Mouse (Mus musculus) heart, embryonic 13.5 days (tissue): ENCODE measurements around the gene Arl6ip4. TPM values are rescaled to one million over a fixed set of nuclear protein-coding genes. Genes with fewer than 3 reads are reported as not detected.
A peak's percentile ranks its signal among the peaks of the same experiment; 100 is the strongest.

Experiments used
- ATAC-seq: fragments of 200-750 bp; cut with Nextera tagmentation; 2 replicates; pipeline ENCODE4 v1.8.0; 2017; ENCODE audit warnings: moderate TSS enrichment; ENCODE audit not compliant: insufficient number of reproducible peaks, low FRiP score, low TSS enrichment; ENCODE audit errors: extremely low read depth
- H3K27ac ChIP-seq: fragments of 300-500 bp; sonication (generic); replicated peaks from 2 replicates; pipeline ENCODE4 v1.5.1; 2015; ENCODE audit warnings: moderate library complexity, mild to moderate bottlenecking, inconsistent platforms
- H3K27me3 ChIP-seq: fragments of 300-500 bp; sonication (generic); replicated peaks from 2 replicates; pipeline ENCODE4 v1.6.1; 2015; ENCODE audit warnings: mild to moderate bottlenecking, inconsistent platforms
- H3K36me3 ChIP-seq: fragments of 300-500 bp; sonication (generic); 2 replicates; pipeline ENCODE4 v1.6.1; 2015; ENCODE audit warnings: mild to moderate bottlenecking, inconsistent platforms
- H3K4me1 ChIP-seq: fragments of 300-500 bp; sonication (generic); 2 replicates; pipeline ENCODE4 v1.6.1; 2015; ENCODE audit warnings: inconsistent platforms
- H3K4me2 ChIP-seq: fragments of 300-500 bp; sonication (generic); 2 replicates; pipeline ENCODE4 v1.6.1; 2015; ENCODE audit warnings: inconsistent platforms, mild to moderate bottlenecking, moderate library complexity
- H3K4me3 ChIP-seq: fragments of 300-500 bp; sonication (generic); 2 replicates; pipeline ENCODE4 v1.5.1; 2015; ENCODE audit warnings: moderate library complexity, mild to moderate bottlenecking, inconsistent platforms
- H3K9ac ChIP-seq: fragments of 300-500 bp; sonication (generic); 2 replicates; pipeline ENCODE4 v1.6.1; 2015; ENCODE audit warnings: inconsistent platforms, mild to moderate bottlenecking, moderate library complexity
- H3K9me3 ChIP-seq: fragments of 300-500 bp; sonication (generic); 2 replicates; pipeline ENCODE4 v1.6.1; 2016; ENCODE audit warnings: inconsistent platforms
- WGBS: fragments of 180-500 bp; shearing (Covaris S2); methylation state at CpG from one replicate; pipeline ENCODE4 v1.1.7; 2015; ENCODE audit warnings: mixed read lengths; 5-methylcytosine and 5-hydroxymethylcytosine counted together
- polyA plus RNA-seq: library from polyadenylated mRNA; unstranded; fragments of >200 nt; fragmentation: Nextera tagmentation; extraction: Ambion mirVana; gene quantifications from 2 replicates; pipeline ENCODE4 v1.2.1, GENCODE M21; 2015

Gene Arl6ip4
- polyA plus RNA-seq, 1 experiment from 2014 or later: 70.8 TPM

GRCm38 (mm10) chr5:124159453-124159852 lies 43.6 kb downstream of the Arl6ip4 start:
- Histone ChIP-seq H3K27me3 (no peaks in the 10 kb centered on the region), H3K4me2 (no peak overlapping the region), H3K9me3 (no peaks in the 10 kb centered on the region), H3K9ac (peak overlapping the region; percentile 8), H3K4me3 (no peak overlapping the region), H3K4me1 (peaks cover 82% of the 10 kb centered on the region), H3K36me3 (no peaks in the 10 kb centered on the region), H3K27ac (peak overlapping the region; percentile 55)
- WGBS: 36% methylated on average over 7 of the region's 7 CpGs
- ATAC-seq: no peak

GRCm38 (mm10) chr5:124161831-124162230 lies 45.9 kb downstream of the Arl6ip4 start:
- peak overlapping the region; percentile 50 for H3K9ac ChIP-seq
- H3K4me2 ChIP-seq: peak overlapping the region; percentile 26

GRCm38 (mm10) chr5:124162577-124162976 lies 46.7 kb downstream of the Arl6ip4 start:
- no peak for ATAC-seq
- Histone ChIP-seq H3K9ac (peak overlapping the region; percentile 50), H3K27ac (peak overlapping the region; percentile 92), H3K27me3 (no peaks in the 10 kb centered on the region), H3K4me3 (no peak overlapping the region), H3K4me2 (peak overlapping the region; percentile 26), H3K4me1 (peaks cover 98% of the 10 kb centered on the region), H3K36me3 (no peaks in the 10 kb centered on the region), H3K9me3 (no peaks in the 10 kb centered on the region)
- WGBS: 49% methylated on average over 5 of the region's 5 CpGs

More at GRCm38 (mm10) chr5:124161831-124162230, 45.9 kb downstream of the Arl6ip4 start:
- H3K9me3 ChIP-seq: no peaks in the 10 kb centered on the region
- 15% methylated on average over 10 of the region's 10 CpGs for WGBS
- H3K4me3 ChIP-seq: no peak overlapping the region
- H3K27me3 ChIP-seq: no peaks in the 10 kb centered on the region
- ATAC-seq: peak; percentile 44; the same call in 1 of the 2 replicates
- H3K4me1 ChIP-seq: peaks cover 96% of the 10 kb centered on the region
- H3K36me3 ChIP-seq: no peaks in the 10 kb centered on the region
- peak overlapping the region; percentile 92 for H3K27ac ChIP-seq

GRCm38 (mm10) chr5:124163445-124163844 lies 47.6 kb downstream of the Arl6ip4 start:
- peak overlapping the region; percentile 44 for H3K9ac ChIP-seq
- ATAC-seq: no peak
- H3K36me3 ChIP-seq: no peaks in the 10 kb centered on the region
- H3K27ac ChIP-seq: peak overlapping the region; percentile 92
- no peak overlapping the region for H3K4me2 ChIP-seq
- no peaks in the 10 kb centered on the region for H3K27me3 ChIP-seq
- H3K9me3 ChIP-seq: no peaks in the 10 kb centered on the region
- peaks cover 99% of the 10 kb centered on the region for H3K4me1 ChIP-seq
- H3K4me3 ChIP-seq: no peak overlapping the region
- 76% methylated on average over 11 of the region's 11 CpGs for WGBS

- Histone ChIP-seq H3K27ac (peak overlapping the region; percentile 92), H3K4me3 (no peak overlapping the region), H3K4me2 (peak overlapping the region; percentile 23), H3K27me3 (no peaks in the 10 kb centered on the region), H3K9ac (peak overlapping the region; percentile 44), H3K4me1 (peaks cover 96% of the 10 kb centered on the region), H3K36me3 (no peaks in the 10 kb centered on the region), H3K9me3 (no peaks in the 10 kb centered on the region)
- 19% methylated on average over 15 of the region's 15 CpGs for WGBS
- peak; percentile 39; the same call in 1 of the 2 replicates for ATAC-seq
Measured at GRCm38 (mm10) chr5:124165622-124166570, 50.0 kb downstream of the Arl6ip4 start.

GRCm38 (mm10) chr5:124166741-124167140 lies 50.9 kb downstream of the Arl6ip4 start:
- peaks cover 97% of the 10 kb centered on the region for H3K4me1 ChIP-seq
- peak overlapping the region; percentile 92 for H3K27ac ChIP-seq

GRCm38 (mm10) chr5:124167621-124168020 lies 51.7 kb downstream of the Arl6ip4 start:
- Histone ChIP-seq H3K4me2 (no peak overlapping the region), H3K27ac (peak overlapping the region; percentile 92; the same call in 1 of the 2 replicates), H3K4me1 (peaks cover 97% of the 10 kb centered on the region), H3K27me3 (no peaks in the 10 kb centered on the region), H3K36me3 (no peaks in the 10 kb centered on the region), H3K9me3 (no peaks in the 10 kb centered on the region), H3K4me3 (no peak overlapping the region), H3K9ac (peak overlapping the region; percentile 20)
- WGBS: 55% methylated on average over 10 of the region's 10 CpGs
- no peak for ATAC-seq

More at GRCm38 (mm10) chr5:124166741-124167140, 50.9 kb downstream of the Arl6ip4 start:
- H3K4me3 ChIP-seq: no peak overlapping the region
- H3K4me2 ChIP-seq: no peak overlapping the region
- H3K9me3 ChIP-seq: no peaks in the 10 kb centered on the region
- no peaks in the 10 kb centered on the region for H3K36me3 ChIP-seq
- no peak overlapping the region for H3K9ac ChIP-seq
- no peaks in the 10 kb centered on the region for H3K27me3 ChIP-seq
- ATAC-seq: no peak

Other genes with a start within 250 kb of the Arl6ip4 start
- gene Hcar1, start 236.1 kb upstream of the Arl6ip4 start, polyA plus RNA-seq: 0.10 and 0.20 TPM in 2 replicates
- 81.9 and 97.3 TPM in 2 replicates for gene Denr, start 208.9 kb upstream of the Arl6ip4 start, polyA plus RNA-seq
- gene Gm43518, start 188.7 kb upstream of the Arl6ip4 start, polyA plus RNA-seq: 1.3 and 2.9 TPM in 2 replicates
- 3.7 TPM in 2 replicates for gene Ccdc62, start 185.4 kb upstream of the Arl6ip4 start, polyA plus RNA-seq
- 4.7 and 5.6 TPM in 2 replicates for gene Hip1r, start 142.5 kb upstream of the Arl6ip4 start, polyA plus RNA-seq
- 51.2 and 52.2 TPM in 2 replicates for gene Vps37b, start 83.8 kb upstream of the Arl6ip4 start, polyA plus RNA-seq
- 1.6 and 1.7 TPM in 2 replicates for gene Abcb9, start 20.3 kb upstream of the Arl6ip4 start, polyA plus RNA-seq
- gene Ogfod2, start 3.8 kb upstream of the Arl6ip4 start, polyA plus RNA-seq: 18.3 and 18.8 TPM in 2 replicates
- 5.1 and 6.6 TPM in 2 replicates for gene Pitpnm2, start 133.7 kb downstream of the Arl6ip4 start, polyA plus RNA-seq
- 10.2 and 13.6 TPM in 2 replicates for gene Mphosph9, start 211.9 kb downstream of the Arl6ip4 start, polyA plus RNA-seq
- 18.5 and 19.5 TPM in 2 replicates for gene 2810006K23Rik, start 212.0 kb downstream of the Arl6ip4 start, polyA plus RNA-seq
- gene Cdk2ap1, start 247.0 kb downstream of the Arl6ip4 start, polyA plus RNA-seq: 20.5 and 23.9 TPM in 2 replicates